Mouse (Mus musculus): Measurements from ENCODE around the gene Gfpt1. TPM values are rescaled to one million over a fixed set of nuclear protein-coding genes. Genes with fewer than 3 reads are reported as not detected.
"Not testable (repeated sequence)": the region's sequence is repeated elsewhere in the genome, so short reads cannot be mapped to it uniquely, and the experiment has no call there.

Gfpt1 gene
- total and polyA plus RNA-seq, 2 experiments from 2014 or later, result 17.7 to 32.9 TPM

DNA sequence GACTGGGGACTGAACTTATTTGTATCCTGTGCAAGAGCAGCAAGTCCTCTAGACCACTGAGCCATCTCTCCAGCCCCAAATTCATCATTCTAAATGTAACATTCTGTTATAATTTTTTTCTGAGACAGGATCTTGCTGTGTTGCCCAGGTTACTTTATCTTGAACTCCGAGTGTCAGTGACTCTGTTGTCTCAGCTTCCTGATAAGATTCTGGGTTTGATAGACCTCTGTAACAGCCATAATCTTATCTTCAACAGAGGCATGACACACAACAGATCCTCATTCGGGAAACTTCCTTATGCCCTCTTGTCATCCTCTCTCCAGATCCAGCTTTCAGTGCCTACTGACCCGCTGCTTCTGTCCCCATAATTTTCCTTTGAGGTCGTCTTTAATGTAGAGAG lies 30.1 kb downstream of the Gfpt1 start:
- Histone ChIP-seq H3K27me3 (ENCODE audit: insufficient read depth, low read length) (no peaks in the 10 kb centered on the region), H3K27ac (no peak overlapping the region), H3K9ac (replicated peaks; ENCODE audit: low read length) (no peak overlapping the region), H3K9me3 (ENCODE audit: low read length) (no peaks in the 10 kb centered on the region), H3K4me1 (ENCODE audit: insufficient read depth, low read length) (no peaks in the 10 kb centered on the region), H3K4me3 (ENCODE audit: low read length) (no peak overlapping the region), H3K4me2 (ENCODE audit: low read depth, low read length) (no peak overlapping the region), H3K36me3 (ENCODE audit: insufficient read depth, low read length) (peaks cover 58% of the 10 kb centered on the region)
- no peak for TF ChIP-seq CTCF (IDR thresholded peaks at IDR 0.05; ENCODE audit: low read depth)
- DNase-seq (ENCODE audit: low spot score), result no peak
- WGBS, result 88% methylated on average over 4 of the region's 4 CpGs
- ATAC-seq, result no peak

DNA sequence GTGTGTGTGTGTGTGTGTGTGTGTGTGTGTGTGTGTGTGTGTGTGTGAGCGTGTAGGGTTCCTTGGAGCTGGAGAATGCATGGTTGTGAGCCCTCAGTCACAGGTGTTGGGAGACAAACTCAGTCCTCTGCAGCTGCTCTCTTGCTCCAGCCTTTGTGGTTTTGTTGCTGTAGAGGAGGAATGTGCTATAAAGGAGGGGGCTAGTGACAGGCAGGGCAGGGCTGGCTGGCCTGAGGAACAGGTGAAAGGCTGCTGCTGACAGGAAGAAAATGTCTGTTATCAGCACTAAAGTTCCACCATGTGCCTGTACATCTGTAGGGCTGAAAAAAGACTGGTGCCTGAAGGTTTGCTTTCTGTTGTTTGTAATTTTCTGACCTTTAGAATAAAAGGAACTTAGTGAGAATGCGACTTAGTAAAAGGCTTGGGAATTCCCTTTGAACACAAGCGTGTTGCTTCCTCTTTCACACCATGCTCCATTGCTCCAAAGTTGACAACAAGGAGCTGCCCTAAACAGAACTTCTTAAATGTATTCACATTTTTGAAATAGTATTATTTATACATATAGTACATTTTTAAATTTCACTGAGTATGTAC lies 32.5 kb downstream of the Gfpt1 start:
- WGBS, result 57% methylated on average over 3 of the region's 3 CpGs
- DNase-seq (ENCODE audit: low spot score), result no peak
- H3K27ac ChIP-seq, result no peak overlapping the region
- no peaks in the 10 kb centered on the region for H3K4me1 ChIP-seq (ENCODE audit: insufficient read depth, low read length)
- no peak for ATAC-seq
- H3K27me3 ChIP-seq (ENCODE audit: insufficient read depth, low read length), result no peaks in the 10 kb centered on the region
- no peak overlapping the region for H3K4me2 ChIP-seq (ENCODE audit: low read depth, low read length)
- TF ChIP-seq CTCF (IDR thresholded peaks at IDR 0.05; ENCODE audit: low read depth), result no peak
- peaks cover 49% of the 10 kb centered on the region for H3K36me3 ChIP-seq (ENCODE audit: insufficient read depth, low read length)
- H3K4me3 ChIP-seq (ENCODE audit: low read length), result no peak overlapping the region
- H3K9ac ChIP-seq (replicated peaks; ENCODE audit: low read length), result no peak overlapping the region
- no peaks in the 10 kb centered on the region for H3K9me3 ChIP-seq (ENCODE audit: low read length)

DNA sequence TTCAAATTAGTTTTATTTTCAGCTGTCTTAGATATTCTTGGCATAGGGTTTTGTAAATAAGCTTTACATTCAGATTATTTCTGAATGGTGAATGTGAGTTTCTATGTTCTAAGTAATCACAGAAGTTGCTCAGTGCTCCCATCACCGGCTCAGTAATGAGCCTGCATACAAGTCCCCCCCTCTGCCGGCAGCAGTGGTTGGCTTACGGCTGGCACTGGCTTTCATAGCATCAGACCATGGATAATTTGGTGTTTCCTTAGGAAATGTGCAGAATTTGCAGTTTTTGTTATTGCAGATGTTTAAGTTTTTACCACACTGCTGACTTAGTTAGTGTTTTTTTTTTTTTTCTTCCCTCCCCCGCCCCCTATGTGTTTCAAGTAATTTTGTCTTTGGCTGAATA lies 36.8 kb downstream of the Gfpt1 start:
- no peaks in the 10 kb centered on the region for H3K27me3 ChIP-seq (ENCODE audit: insufficient read depth, low read length)
- no peak overlapping the region for H3K4me3 ChIP-seq (ENCODE audit: low read length)
- no peaks in the 10 kb centered on the region for H3K9me3 ChIP-seq (ENCODE audit: low read length)
- TF ChIP-seq CTCF (IDR thresholded peaks at IDR 0.05; ENCODE audit: low read depth), result no peak
- no peaks in the 10 kb centered on the region for H3K4me1 ChIP-seq (ENCODE audit: insufficient read depth, low read length)
- ATAC-seq, result no peak
- no peak for DNase-seq (ENCODE audit: low spot score)
- WGBS, result 75% methylated on average over 4 of the region's 4 CpGs
- H3K4me2 ChIP-seq (ENCODE audit: low read depth, low read length), result no peak overlapping the region
- peaks cover 46% of the 10 kb centered on the region for H3K36me3 ChIP-seq (ENCODE audit: insufficient read depth, low read length)
- no peak overlapping the region for H3K27ac ChIP-seq
- no peak overlapping the region for H3K9ac ChIP-seq (replicated peaks; ENCODE audit: low read length)

DNA sequence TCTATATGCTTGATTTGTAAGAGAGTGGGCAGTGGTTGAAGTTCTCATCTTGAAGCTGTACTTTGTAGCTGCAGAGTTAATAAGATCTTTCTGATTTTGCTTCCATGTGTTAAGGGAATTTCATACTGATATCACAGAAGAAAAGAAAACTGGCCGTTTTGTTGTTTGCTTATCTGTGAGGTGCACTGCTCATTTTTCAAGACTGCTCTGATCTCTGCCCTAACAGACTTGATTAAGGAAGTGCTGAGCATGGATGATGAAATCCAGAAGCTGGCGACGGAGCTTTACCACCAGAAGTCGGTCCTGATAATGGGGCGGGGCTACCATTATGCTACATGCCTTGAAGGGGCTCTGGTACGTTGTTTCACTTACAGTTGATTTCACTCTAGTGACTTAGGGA lies 42.4 kb downstream of the Gfpt1 start:
- H3K27ac ChIP-seq, result no peak overlapping the region
- ATAC-seq, result no peak
- DNase-seq (ENCODE audit: low spot score), result no peak
- H3K27me3 ChIP-seq (ENCODE audit: insufficient read depth, low read length), result no peaks in the 10 kb centered on the region
- peaks cover 52% of the 10 kb centered on the region for H3K36me3 ChIP-seq (ENCODE audit: insufficient read depth, low read length)
- no peaks in the 10 kb centered on the region for H3K4me1 ChIP-seq (ENCODE audit: insufficient read depth, low read length)
- no peak for TF ChIP-seq CTCF (IDR thresholded peaks at IDR 0.05; ENCODE audit: low read depth)
- no peak overlapping the region for H3K4me2 ChIP-seq (ENCODE audit: low read depth, low read length)
- WGBS, result 85% methylated on average over 6 of the region's 6 CpGs
- no peak overlapping the region for H3K9ac ChIP-seq (replicated peaks; ENCODE audit: low read length)
- H3K4me3 ChIP-seq (ENCODE audit: low read length), result no peak overlapping the region
- H3K9me3 ChIP-seq (ENCODE audit: low read length), result no peaks in the 10 kb centered on the region

DNA sequence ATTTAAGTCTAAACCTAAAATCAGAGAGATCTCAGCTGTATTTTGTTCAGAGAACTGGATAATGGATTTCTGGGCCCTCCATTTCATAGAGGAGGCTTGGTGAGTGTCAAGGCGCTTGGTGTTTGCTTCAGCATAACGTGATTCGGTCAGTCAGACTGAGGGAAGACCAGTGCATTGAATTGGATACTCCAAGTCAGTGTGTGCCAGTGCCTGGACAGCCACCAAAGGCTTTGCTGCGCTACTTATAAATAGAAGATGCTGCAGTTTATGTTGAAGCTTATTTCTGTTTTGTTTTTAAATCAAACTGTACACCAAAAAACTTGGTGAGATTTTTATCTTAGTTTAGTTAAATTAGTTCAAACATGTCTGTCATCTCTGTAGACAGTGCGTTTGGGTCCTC lies 45.7 kb downstream of the Gfpt1 start:
- no peak for TF ChIP-seq CTCF (IDR thresholded peaks at IDR 0.05; ENCODE audit: low read depth)
- no peak overlapping the region for H3K27ac ChIP-seq
- no peak for ATAC-seq
- no peaks in the 10 kb centered on the region for H3K4me1 ChIP-seq (ENCODE audit: insufficient read depth, low read length)
- no peak overlapping the region for H3K4me3 ChIP-seq (ENCODE audit: low read length)
- H3K36me3 ChIP-seq (ENCODE audit: insufficient read depth, low read length), result peaks cover 38% of the 10 kb centered on the region
- no peak overlapping the region for H3K9ac ChIP-seq (replicated peaks; ENCODE audit: low read length)
- H3K27me3 ChIP-seq (ENCODE audit: insufficient read depth, low read length), result no peaks in the 10 kb centered on the region
- no peaks in the 10 kb centered on the region for H3K9me3 ChIP-seq (ENCODE audit: low read length)
- H3K4me2 ChIP-seq (ENCODE audit: low read depth, low read length), result no peak overlapping the region
- 88% methylated on average over 5 of the region's 5 CpGs for WGBS
- DNase-seq (ENCODE audit: low spot score), result no peak

GRCm38 (mm10) chr6:87090877-87091276 lies 48.2 kb downstream of the Gfpt1 start:
- no peak for ATAC-seq
- Histone ChIP-seq H3K9ac (replicated peaks; ENCODE audit: low read length) (no peak overlapping the region), H3K4me2 (ENCODE audit: low read depth, low read length) (no peak overlapping the region), H3K9me3 (ENCODE audit: low read length) (no peaks in the 10 kb centered on the region), H3K27me3 (ENCODE audit: insufficient read depth, low read length) (no peaks in the 10 kb centered on the region), H3K4me1 (ENCODE audit: insufficient read depth, low read length) (no peaks in the 10 kb centered on the region), H3K27ac (no peak overlapping the region), H3K36me3 (ENCODE audit: insufficient read depth, low read length) (peaks cover 28% of the 10 kb centered on the region), H3K4me3 (ENCODE audit: low read length) (no peak overlapping the region)
- DNase-seq (ENCODE audit: low spot score), result no peak
- WGBS, result 84% methylated on average over 3 of the region's 3 CpGs
- no peak for TF ChIP-seq CTCF (IDR thresholded peaks at IDR 0.05; ENCODE audit: low read depth)

DNA sequence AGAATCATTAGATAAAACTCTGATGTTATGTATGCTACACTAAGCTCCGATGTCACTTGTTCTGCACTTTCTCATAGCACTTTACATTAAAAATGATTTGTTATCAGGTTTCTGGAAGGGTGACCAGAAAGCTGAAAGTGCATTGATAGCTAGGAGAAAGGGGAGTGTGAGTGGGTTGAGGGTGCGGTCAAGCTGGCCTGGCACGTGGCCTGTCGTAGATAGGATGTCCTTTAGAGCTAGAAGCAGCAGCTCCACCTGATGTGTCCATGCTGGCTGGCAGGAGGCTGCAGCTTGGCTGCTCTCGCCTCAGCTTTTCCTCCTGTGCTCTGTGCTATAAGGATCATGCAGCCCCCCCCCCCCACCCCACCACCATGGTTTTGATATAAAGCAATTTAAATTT lies 49.8 kb downstream of the Gfpt1 start:
- no peak for TF ChIP-seq CTCF (IDR thresholded peaks at IDR 0.05; ENCODE audit: low read depth)
- ATAC-seq, result no peak
- Histone ChIP-seq H3K27ac (no peak overlapping the region), H3K4me2 (ENCODE audit: low read depth, low read length) (no peak overlapping the region), H3K27me3 (ENCODE audit: insufficient read depth, low read length) (no peaks in the 10 kb centered on the region), H3K9ac (replicated peaks; ENCODE audit: low read length) (no peak overlapping the region), H3K36me3 (ENCODE audit: insufficient read depth, low read length) (peaks cover 17% of the 10 kb centered on the region), H3K4me1 (ENCODE audit: insufficient read depth, low read length) (no peaks in the 10 kb centered on the region), H3K4me3 (ENCODE audit: low read length) (no peak overlapping the region), H3K9me3 (ENCODE audit: low read length) (no peaks in the 10 kb centered on the region)
- DNase-seq (ENCODE audit: low spot score), result no peak
- 82% methylated on average over 5 of the region's 5 CpGs for WGBS

- not testable (repeated sequence) for H3K27ac ChIP-seq; H3K9ac ChIP-seq (replicated peaks; ENCODE audit: low read length); H3K4me1 ChIP-seq (ENCODE audit: insufficient read depth, low read length); H3K9me3 ChIP-seq (ENCODE audit: low read length); H3K4me3 ChIP-seq (ENCODE audit: low read length); DNase-seq (ENCODE audit: low spot score); H3K27me3 ChIP-seq (ENCODE audit: insufficient read depth, low read length); ATAC-seq; H3K4me2 ChIP-seq (ENCODE audit: low read depth, low read length)
- peaks cover 13% of the 10 kb centered on the region; the same call in 1 of the 2 replicates for H3K36me3 ChIP-seq (ENCODE audit: insufficient read depth, low read length)
- 89% methylated on average over 8 of the region's 8 CpGs for WGBS
These were observed 51.0 kb downstream of the Gfpt1 start for GRCm38 (mm10) chr6:87093631-87094030.

Data from hindbrain, postnatal 0 days (tissue).